Mouse (Mus musculus) v-Abl transformed pro-B cells (cell line): ENCODE results near the gene Csrp2.

ENCODE experiments used
- in situ Hi-C, 2 experiments: fragments of 400-800 bp; cut with MboI; formaldehyde crosslinking; loops; one replicate each; pipeline ENCODE4 v1.15.1; 2025; ENCODE audit not compliant: unreplicated experiment in 2 of 2

Gene Csrp2

GRCm38 (mm10) chr10:110919531-110920343 is at the start of gene Csrp2:
Gene Csrp2 (plus strand): TSS chr10:110919789.
- in situ Hi-C loops, result loop anchor here in 1 of 2 experiments (5.0 kb wide), 1 partner anchor 102 kb away; no protein-coding TSS in a partner anchor

- in situ Hi-C loops, result no loop called here
Observed at GRCm38 (mm10) chr10:110874853-110875252, 44.7 kb upstream of the Csrp2 start.

DNA sequence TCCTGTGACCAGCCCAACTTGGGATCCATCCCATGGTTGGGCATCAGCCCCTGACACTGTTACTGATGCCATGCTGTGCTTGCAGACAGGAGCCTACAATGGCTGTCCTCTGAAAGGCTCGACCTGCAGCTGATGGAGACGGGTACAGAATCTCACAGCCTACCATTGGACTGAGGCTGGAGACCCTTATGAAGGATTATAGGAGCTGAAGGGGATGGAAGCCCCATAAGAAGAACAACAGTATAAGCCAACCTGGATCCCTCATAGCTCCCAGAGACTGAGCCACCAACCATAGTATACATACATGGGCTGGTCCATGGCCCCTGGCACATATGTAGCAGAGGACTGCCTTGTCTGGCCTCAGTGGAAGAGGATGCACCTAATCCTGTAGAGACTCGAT is 42.6 kb upstream of the Csrp2 start:
- in situ Hi-C loops, result no loop called here

- in situ Hi-C loops, result no loop called here
Observed at GRCm38 (mm10) chr10:110877851-110878250, 41.7 kb upstream of the Csrp2 start.

- in situ Hi-C loops, result no loop called here
Observed at GRCm38 (mm10) chr10:110878641-110879040, 40.9 kb upstream of the Csrp2 start.

- in situ Hi-C loops, result no loop called here
Observed at GRCm38 (mm10) chr10:110879426-110880066, 40.0 kb upstream of the Csrp2 start.

DNA sequence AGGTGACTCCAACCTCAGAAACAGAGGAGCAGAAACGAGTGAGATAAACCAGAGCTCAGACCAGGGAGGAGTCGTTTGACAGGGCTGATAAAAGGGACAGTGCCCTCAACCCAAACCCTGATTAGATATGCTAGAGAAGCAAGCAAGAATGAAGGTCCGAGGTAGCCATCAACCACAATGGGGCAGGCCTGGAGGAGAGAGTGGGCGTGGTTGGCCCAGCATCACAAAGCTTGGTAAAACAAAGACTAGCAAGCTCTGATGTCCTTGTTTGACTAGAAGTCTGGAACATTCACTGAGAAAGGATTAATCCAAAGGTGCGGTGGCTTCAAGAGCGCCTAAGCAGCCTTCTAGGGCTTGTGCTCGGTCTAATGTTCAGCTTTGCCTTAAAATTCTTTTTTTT is 38.2 kb upstream of the Csrp2 start:
- in situ Hi-C loops, result no loop called here

GRCm38 (mm10) chr10:110882701-110883100 is 36.9 kb upstream of the Csrp2 start:
- in situ Hi-C loops, result no loop called here

GRCm38 (mm10) chr10:110890656-110891272 is 28.8 kb upstream of the Csrp2 start:
- in situ Hi-C loops, result no loop called here

- in situ Hi-C loops, result no loop called here
Observed at GRCm38 (mm10) chr10:110899744-110900501, 19.7 kb upstream of the Csrp2 start.

DNA sequence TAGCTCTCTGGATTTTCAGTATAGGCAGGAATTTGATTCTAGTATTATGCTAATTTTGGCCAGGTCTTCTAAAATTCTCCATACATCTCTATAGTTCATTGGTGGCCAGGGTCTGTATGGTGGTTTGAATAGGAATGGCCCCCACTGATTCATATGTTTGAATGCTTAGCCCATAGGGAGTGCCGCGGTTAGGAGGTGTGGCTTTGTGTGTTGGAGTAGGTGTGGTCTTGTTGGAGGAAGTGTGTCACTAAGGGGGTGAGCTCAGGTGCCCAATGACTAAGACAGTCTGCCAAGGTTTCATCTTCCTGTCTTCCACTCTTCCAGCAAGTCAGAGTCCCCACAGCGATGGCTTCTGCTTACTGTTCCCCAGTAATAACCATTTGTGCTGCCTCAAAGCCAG is 15.7 kb upstream of the Csrp2 start:
- in situ Hi-C loops, result no loop called here

DNA sequence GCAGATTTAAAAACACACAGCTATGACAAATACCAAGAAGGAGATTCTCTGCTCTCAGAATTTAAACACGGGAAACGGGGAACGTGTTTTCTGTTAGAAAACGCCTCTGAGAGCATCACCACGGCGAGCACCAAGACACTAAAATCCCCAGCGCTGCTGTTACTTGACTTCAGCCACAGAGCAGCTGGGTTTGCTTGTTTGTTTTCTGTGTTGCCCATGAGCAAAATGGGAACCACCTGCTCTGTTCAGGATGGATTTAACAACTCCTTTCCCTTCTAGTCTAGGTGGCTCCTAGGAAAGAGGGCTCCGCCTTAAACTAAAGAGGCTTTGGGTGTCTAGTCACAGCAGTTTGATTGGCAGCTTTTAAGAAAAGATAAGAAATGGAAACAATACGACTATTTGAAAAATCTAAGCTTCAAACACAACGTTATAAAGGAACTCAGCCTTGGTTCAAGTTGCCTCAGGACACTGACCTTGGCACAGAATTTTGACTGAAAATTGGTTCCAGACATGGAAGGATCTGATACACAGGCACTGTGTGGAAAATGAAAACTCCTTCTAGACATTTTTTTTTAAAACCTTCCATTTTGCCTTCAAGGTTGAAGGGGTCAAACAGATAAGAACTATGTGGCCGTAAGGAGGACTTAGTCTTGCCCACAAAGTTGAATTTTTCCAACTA is 2.8 kb upstream of the Csrp2 start:
- in situ Hi-C loops, result no loop called here

- in situ Hi-C loops, result no loop called here
Observed at GRCm38 (mm10) chr10:110917521-110917920, 2.1 kb upstream of the Csrp2 start.

GRCm38 (mm10) chr10:110918414-110919391 is 886 bp upstream of the Csrp2 start:
- in situ Hi-C loops, result no loop called here

DNA sequence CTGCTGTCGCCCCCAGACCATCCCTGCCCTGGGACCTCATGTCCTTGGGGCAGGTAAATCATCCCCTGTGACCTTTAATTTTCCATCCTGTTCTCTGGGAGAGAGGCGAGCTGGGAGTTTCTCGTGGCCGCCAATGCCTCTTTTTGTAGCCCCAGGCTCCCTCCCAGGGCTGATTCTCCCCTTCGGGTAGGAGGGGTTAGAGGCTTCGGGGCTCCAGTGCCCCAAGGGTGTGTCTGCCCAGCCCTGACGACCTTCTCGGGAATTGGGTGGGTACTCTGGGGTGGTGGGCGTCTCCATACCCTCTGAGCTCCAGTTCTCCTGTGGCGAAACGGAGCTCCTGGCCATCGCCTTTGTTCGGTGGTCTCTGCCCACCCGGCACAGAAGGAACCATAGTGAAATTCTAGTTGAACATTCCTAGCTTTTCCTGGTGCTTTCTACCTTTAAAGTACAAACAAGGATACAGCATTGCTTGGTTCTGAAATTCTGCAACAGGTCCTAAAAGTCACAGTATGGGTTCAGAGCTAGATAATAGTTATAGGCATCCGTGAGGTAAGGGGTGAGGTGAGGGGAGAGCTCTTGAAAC is 870 bp downstream of the Csrp2 start:
- in situ Hi-C loops, result loop anchor here in 1 of 2 experiments (5.0 kb wide), 1 partner anchor 103 kb away; no protein-coding TSS in a partner anchor

GRCm38 (mm10) chr10:110921890-110922289 is 2.3 kb downstream of the Csrp2 start:
- in situ Hi-C loops, result loop anchor here in 1 of 2 experiments (5.0 kb wide), 1 partner anchor 105 kb away; no protein-coding TSS in a partner anchor

GRCm38 (mm10) chr10:110922612-110923011 is 3.0 kb downstream of the Csrp2 start:
- in situ Hi-C loops, result loop anchor here in 1 of 2 experiments (5.0 kb wide), 1 partner anchor 105 kb away; no protein-coding TSS in a partner anchor

DNA sequence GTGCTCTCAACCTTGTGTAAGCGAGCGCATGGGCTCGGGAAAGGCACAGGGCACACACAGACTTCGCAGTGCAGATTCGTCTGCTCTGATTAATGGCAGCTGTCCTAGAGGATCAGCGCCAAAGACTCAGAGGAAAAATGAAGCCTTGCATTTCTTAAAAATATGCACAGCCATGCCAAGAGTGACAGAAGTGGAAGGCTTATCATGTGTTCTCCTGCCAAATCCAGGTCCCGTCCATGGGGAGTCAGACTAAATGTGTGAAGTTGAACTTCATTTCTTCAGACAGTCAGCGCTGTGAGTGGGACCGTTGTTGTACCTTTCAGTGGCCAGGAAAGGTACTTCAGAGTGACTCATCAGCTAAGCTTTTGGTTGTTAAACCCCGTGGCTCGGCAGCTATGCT is 7.9 kb downstream of the Csrp2 start:
- in situ Hi-C loops, result no loop called here
